Mouse (Mus musculus) right cerebral cortex, adult 2 months (tissue): ENCODE data around the gene Efr3b.

Source experiments
- DNase-seq, 2 experiments: peaks; one replicate each; pipeline ENCODE4 v3.0.0; 2021 to 2022; ENCODE audit warnings: low spot score in 2 of 2

Gene Efr3b

DNA sequence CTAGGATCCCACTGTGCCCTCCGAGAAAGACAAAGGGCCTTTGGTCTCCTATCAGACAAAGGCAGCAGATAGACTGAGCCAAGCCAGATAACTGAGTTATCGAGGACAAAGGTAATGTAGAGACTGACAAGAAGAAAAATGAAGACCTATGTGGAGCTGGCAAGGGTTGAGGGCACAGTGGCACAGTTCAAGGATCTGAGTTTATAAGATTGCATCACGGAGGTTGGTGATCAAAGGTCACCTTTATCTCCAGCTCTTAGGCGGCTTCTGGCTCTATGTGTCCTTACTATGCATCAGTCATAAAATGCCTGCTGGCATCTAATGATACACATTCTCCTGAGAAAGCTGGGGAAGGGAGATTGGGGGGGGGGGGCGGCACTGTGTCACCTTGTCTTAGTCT, 2.6 kb downstream of the Efr3b start:
- DNase-seq = no peak

DNA sequence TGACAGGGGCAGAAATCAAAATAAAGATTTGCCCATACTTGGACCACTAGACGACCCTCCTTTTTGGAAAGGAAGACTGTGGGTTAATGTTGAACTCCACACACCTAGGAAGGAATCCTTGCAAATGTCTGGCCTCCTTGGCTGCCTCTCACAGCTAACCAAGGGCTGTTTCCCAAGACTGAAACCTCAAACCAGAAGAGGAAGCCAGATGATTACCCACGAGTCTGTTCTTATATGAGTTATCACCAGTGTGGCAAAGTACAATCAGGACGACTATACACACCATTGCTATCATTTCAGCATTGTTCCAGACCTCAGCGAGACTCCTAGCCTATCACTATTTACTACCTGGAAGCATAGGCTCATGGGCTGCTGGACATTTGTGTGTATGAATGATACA, 9.7 kb downstream of the Efr3b start:
- no peak for DNase-seq

DNA sequence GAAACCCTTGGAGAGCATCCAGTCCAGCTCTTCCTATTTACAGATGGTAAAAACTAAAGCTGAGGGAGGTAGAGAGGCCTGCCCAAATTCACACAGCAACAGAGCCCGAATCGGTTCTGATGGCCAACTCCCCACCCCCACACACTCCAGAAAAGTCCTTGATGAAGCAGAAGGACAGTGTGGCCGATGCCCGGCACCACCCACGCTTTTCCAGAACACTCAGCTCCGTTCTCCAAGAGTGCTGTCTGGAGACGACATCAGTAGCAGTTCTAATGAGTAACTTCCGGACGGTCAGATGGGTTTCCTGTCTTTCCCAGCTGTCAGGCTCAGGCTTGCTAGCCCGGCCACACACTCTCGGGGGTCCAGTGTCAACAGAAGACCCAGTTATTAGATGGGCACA, 10.2 kb downstream of the Efr3b start:
- peak; percentile 60 to 66 for DNase-seq

DNA sequence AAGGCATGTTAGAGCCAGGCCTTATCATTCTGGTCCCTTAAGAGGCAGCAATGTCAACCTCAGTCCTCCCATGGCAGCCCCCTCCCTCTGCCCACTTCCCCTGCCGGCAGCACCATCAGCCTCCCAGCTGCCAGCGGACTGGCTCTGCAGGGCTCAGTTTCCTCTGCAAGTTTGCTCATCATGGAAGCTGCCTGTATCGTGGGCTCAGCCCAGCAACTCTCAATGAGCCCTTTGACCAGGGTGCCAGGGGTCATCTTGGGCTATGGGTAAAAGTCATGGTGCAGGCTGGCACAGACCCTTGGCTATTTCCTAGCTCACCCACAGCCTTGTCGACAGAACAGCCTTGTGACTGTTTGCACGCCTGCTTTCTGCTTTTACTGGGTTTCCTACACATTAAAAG, 14.4 kb downstream of the Efr3b start:
- DNase-seq = no peak

DNA sequence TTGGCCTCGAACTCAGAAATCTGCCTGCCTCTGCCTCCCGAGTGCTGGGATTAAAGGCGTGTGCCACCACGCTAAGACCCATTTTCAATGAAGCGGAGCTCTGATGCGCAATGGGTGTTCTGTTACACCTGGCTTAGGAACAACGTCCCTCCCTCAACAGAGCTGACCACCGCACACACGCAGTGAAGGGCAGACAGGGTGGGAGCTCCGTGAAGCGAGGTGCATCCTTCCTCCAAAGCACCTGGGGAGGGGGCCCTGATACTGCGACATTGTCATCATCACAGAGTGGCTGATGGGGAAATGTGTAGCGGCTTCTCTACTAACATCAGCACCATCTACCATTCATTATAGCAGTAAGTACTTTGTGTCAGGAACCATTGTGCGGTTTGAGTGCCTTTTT, 15.2 kb downstream of the Efr3b start:
- no peak for DNase-seq

DNA sequence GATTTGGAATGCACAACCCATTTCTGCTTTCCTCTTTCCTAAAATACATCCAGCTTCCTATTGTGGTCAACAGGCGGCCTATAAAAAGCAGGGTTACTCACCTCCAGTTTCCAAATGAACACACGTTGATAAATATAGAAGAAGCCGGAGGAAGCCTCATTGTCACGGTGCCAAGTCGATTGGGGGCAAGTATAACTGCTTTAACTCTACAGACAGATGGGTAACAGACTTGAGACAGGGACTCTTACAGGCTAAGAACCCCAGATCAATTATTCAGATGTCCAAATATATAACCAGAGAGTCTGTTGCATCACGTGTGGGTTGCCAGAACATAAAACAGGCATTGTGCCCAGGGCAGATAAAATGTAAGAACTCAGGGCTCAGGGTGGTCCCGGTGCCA, 15.9 kb downstream of the Efr3b start:
- DNase-seq = no peak

DNA sequence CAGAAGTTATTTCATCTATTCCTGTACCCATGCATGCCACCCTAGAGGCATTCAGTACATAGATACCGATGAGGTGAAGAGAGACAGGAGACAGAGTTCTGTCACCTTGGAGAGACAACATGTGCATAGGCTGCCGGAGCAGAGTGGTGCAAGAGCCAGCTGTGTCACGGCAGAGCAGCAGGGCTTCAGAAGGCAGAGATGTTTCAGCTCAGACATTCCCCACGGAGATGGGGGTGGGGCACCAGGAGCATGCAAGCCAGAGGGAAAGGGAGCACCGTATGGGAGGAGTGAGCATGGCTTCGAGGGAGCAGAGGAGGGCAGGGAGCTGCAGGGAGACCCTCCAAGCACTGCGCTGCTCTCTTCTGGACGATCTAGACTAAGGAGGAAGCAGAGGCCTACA, 18.2 kb downstream of the Efr3b start:
- DNase-seq = no peak

DNA sequence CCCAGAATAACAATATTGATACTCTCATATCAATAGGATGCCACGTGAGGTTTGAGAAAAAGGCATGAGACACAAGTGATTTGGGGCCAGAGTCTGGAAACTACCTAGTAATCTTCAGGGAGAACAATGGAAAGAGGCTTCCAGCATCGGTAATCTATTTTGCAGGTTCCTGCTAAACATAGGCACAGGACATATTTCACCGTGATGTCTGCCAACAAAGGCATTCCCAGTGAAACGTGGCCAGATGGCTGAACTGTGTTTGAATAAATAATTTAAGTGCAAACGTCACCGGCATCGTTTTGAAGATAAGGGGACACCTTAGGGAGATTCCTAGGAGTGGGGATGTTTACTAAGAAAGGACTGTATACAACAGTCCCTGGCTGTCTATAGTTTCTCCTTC, 22.4 kb downstream of the Efr3b start:
- no peak for DNase-seq

DNA sequence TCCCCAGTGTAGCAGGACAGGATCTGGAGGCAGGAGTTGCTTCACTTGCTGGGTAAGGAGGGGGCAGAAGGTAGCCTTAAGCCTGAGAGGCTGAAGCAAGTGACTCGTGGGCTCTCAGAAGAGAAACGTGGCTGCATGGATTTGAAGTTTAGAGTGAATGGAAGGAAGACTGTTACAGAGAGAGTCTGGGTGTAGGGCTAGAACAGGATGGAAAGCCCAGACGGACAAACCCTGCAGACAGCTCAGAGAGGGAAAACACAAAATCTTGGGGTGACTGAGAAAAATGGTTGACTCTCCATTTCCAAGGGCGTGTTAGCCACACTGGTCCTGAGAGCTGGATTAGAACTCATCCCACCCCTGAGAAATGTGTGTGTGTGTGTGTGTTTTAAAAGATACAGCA, 23.0 kb downstream of the Efr3b start:
- no peak for DNase-seq

DNA sequence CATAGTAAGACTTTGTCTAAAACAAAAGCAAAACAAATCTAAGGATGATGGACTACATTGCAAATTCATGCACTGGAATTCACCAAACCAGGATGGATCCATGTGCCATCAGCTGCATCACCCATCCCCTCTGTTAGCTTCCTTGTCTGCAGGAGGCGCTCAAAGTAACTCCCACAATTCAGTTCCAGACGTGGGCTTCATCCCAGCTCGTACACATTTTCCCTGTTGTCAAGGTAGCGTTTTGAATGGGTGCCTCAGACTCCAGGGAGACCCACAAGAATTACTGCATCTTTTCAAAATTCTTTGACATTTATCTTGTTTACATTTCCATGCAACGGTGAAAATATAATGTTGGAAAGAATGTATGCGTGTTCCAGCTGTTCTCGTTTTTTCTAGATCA, 23.5 kb downstream of the Efr3b start:
- no peak for DNase-seq

DNA sequence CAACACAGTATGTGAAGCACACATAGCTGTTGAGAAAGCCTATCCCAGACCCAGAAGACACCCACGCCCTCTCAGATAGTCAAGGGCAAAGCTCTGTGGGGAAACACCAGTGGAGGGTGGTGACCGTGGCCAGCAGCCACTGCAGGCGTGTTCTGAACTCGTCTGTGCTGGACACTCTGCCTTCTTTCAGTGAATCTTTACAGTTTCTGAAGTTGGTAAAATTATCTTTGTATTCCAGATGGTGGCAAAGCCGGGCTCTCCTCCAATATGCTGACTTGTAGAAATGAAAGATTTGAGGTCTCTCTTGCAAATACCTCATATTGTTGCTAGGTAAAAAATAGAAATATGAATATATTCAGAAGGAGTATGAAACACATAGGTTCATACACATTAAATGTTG, 27.0 kb downstream of the Efr3b start:
- DNase-seq = peak; percentile 61 to 75

DNA sequence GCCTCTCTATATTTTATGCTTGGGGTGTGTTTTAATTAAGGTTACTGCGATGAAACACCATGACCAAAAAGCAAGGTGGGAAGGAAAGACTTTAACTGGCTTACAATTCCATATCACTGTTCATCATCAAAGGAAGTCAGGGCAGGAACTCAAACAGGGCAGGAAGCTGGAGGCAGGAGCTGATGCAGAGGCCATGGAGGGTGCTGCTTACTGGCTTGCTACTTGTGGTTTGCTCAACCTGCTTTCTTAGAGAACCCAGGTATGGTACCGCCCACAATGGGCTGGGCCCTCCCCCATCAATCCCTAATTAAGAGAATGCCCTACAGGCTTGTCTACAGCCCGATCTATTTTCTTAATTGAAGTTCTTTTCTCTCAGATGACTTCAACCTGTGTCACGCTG, 27.4 kb downstream of the Efr3b start:
- DNase-seq = no peak

DNA sequence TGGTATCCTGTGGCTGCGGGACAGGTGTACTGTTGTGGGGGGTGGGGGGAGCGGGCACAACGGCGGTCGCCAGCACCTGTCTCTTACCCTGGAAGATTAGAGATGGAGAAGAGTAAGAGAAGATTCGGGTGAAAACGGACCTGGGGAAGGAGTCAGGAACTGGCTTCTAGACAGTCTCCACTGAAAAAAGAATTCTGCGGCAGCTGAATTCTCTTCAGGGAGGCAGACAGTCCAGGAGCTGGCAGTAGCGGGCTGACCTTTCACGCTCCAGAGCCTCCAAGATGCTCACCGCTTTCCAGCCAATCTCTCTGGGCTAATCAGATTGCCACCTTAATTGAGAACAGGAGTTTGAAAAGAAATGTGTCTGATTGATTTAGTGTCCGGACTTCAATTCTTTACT, 30.0 kb downstream of the Efr3b start:
- no peak for DNase-seq

DNA sequence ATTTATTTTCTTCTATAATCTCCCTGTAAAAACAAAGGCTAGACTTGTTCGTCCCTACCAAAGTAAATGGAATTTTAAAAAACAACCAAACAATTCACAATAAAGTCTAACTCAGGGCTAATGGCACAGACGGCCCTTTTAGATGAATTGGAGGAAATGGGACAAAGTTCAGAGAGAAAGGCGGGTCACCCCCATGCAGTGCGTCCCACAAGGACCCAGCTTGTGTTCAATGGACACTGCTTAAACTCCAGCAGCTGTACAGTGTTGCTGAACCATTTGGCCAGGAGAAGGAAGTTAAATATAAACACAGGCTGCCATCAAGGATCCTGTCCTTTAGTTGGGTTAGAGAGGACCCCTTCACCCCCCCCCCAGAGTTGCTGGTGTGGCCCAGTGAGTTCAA, 30.9 kb downstream of the Efr3b start:
- no peak for DNase-seq

DNA sequence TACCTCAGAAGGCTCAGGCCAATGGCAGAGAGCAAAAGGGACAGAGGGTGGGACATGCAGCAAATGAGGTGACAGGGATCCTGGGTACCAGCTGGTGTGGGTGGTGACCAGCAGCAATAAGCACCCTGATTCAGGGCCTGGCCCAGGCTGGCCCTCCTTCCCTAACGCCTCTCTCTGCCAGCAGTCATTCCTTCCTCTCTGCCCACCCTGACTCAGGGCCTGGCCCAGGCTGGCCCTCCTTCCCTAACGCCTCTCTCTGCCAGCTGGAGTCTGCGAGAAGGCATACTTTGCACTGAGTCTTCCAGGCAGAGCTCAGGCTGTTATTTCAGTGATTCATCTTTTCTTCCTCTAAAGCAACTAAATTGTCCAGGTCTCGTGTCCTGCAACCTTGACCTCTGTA, 31.5 kb downstream of the Efr3b start:
- peak in 1 of 2 experiments; percentile 35 for DNase-seq

DNA sequence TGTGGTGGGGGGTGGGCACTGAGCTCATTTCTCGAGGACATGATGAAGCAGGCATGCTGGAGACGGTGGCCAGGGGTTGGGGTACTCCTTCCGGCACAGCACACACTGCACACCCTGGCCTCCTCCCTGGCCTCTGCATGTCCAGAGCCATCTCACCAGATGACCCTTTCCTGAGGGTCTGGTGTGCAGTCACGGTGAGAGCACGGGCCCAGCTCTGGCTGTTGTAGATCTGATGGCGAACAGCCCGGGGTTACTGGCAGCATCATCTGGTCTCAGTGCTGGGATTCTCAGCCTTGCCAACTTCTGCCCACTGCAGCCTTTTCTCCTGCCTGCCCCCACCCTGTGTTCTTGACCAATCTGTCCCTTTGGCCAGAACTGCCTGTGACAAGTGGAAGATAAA, 32.6 kb downstream of the Efr3b start:
- no peak for DNase-seq

DNA sequence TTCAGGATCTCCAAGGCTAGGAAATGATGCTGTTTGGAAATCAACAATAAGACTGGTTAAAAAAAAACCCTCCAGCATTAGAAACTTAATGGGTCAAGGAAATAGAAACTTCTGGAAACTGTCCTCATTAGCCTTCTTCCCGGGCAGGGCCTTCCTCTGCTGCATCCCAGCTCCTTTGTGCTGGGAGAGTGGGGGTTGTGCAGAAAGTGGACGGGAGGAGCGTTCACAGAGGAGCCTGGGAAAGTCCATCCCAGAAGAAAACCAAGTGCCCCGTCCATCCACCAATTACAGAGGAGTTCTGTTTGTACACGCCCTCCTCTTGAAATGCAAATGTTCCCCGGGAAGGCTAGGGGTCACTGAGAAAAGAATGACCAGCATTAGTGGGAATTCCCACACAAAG, 34.1 kb downstream of the Efr3b start:
- no peak for DNase-seq

DNA sequence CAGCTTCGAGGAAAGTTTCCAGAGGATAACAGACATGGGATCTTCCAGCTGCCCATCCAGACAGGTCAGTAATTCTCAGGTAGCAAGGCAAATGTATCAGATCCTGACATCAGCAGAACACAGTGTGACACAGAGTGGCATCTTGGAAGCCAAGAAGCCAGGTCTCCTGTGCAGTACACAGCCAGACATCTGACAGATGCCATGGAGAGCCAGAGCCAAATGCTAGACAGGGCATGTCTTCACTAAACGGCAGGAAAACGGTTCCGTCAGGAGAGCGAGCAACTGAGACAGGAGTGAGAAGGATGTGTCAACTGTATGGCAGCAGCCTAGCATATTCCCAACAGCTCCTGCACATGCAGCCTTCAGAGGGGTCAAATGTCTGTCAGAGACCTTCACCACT, 38.3 kb downstream of the Efr3b start:
- DNase-seq = no peak

DNA sequence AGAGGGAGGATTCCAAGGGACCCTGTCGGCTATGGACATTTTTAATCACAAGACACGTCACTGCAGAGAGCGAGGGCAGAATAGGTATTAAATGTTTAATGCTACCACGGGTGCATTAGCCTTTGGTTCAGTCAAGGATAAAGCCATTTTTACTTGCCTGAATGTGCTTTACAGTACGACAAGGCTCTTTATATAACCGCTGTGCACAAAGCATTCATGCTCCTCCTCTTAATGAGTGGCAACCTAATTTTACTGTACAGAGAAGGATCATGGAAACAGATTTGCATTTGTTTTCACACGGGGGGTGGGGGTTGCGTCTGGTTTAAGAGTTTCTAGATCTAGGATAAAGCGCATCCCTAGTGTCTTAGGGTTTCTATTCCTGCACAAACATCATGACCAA, 42.0 kb downstream of the Efr3b start:
- DNase-seq = no peak

DNA sequence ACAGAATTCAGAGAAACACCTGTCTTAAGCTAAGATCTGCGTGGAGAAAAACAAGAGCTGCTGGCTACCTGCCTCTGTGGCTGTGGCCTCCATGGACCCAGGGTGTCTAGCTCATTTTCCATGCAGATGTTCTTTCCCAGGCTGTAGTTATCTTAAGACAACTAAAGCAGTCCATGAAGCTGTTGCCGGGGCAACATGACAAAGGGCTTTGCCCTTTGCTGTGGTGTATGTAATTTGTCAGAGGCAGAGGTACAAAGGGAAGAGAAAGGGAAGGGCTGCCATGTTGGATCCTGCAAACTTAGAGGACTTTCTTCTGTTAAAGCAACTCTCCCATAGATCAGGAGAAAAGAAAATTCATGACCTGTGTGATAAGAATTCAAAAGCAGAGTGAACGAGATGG, 47.7 kb downstream of the Efr3b start:
- DNase-seq = no peak

DNA sequence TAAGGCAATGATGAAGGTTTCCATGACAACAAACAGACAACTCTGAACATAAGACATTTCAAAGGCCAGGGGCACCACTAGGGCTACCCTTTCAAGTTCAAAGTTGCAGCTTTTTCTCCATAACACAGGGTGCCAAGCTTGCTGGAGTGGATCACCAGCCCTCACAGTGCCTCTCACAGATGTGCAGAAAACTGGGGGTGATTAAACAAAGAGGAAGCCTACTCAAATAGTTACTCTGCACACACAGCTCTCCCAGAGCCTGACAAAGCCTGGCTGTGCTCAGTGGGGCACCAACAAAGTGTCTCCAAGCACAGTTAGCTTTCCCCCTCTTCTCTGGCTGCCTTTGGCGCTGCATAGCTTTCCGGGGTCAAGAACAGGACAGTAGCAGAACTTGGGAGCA, 48.8 kb downstream of the Efr3b start:
- no peak for DNase-seq

DNA sequence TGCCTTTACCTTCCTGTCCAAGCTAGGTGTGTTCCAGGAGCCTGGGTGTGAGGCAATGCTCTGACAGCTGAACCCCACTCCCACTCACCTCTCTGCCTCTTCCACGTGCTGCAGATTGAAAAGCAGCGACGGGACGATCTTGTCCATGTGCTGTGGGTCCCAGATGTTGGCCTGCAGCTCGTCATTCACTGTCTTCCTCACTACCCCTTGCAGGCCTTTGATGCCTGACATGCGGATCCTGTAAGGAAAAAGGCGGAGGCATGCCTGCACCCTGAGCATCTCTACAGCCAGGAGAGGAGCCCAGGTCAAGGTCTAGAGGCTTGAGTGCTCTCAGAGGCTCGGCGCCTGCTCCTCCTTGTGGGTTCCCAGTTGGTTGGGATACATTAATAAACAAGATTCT, 54.3 kb downstream of the Efr3b start:
- DNase-seq = no peak

DNA sequence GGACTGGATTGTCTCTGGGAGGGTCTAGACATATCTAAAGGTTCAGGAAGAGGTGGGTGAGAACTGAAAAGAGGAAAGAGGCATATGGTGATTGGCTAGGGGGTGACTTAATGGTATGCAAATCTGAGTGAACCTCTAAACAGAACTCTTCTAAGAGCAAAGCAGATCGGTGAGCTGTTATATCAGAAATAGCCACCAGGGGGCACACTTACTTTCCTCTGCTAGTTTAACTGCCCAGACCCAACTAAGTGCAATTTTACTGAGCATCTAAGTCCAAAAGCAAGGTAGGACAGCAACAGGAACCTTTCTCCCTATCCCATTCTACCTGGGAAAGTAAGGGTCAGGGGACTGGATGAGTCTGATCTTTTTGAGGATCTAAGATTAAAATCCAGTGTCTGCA, 55.0 kb downstream of the Efr3b start:
- DNase-seq = peak; percentile 92 to 94

DNA sequence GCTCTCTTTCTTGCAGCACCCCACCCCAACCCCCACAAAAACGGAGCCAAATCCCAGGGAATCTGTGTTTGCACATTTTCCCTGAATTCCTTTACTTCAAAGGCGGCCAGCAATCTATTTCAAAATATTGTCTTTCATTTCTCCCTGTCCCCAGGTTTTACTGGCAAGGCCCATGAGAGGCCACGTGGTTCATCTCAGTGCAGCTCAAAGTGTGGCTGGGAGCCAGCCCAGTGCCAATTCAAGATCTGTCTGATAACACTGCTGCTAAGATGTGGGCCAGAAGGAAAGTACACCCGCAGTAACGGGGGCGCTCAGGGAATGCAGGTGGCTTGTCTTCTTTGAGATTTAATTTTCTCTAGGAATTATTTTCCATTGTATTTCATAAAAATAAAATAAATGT, 56.5 kb downstream of the Efr3b start:
- peak; percentile 64 to 70 for DNase-seq
